Mouse (Mus musculus) right cerebral cortex, postnatal 10 days (tissue): ENCODE measurements around the gene AC161166.1.

ENCODE experiments used
- DNase-seq, 2 experiments: peaks; one replicate each; pipeline ENCODE4 v3.0.0; 2021; ENCODE audit warnings: low spot score in 2 of 2

The AC161166.1 gene

GRCm38 (mm10) chr7:24461376-24462051 is 50.7 kb downstream of the AC161166.1 start:
- no peak for DNase-seq
